Mouse (Mus musculus): Measurements from ENCODE around the gene Mlh1.

Mlh1 gene

GRCm38 (mm10) chr9:111286468-111286867, 14.9 kb upstream of the Mlh1 start:
- in situ Hi-C loops (cut with MboI, MseI), result no loop called here

- in situ Hi-C loops (cut with MboI, MseI), result no loop called here
Observed at GRCm38 (mm10) chr9:111285676-111286075, 14.1 kb upstream of the Mlh1 start.

- in situ Hi-C loops (cut with MboI, MseI), result no loop called here
Observed at GRCm38 (mm10) chr9:111285061-111285460, 13.5 kb upstream of the Mlh1 start.

GRCm38 (mm10) chr9:111275156-111275555, 3.6 kb upstream of the Mlh1 start:
- in situ Hi-C loops (cut with MboI, MseI), result no loop called here

- in situ Hi-C loops (cut with MboI, MseI), result no loop called here
Observed at GRCm38 (mm10) chr9:111273958-111274357, 2.4 kb upstream of the Mlh1 start.

GRCm38 (mm10) chr9:111272996-111273785, 1.6 kb upstream of the Mlh1 start:
- in situ Hi-C loops (cut with MboI, MseI), result no loop called here

GRCm38 (mm10) chr9:111272356-111272755, 765 bp upstream of the Mlh1 start:
- in situ Hi-C loops (cut with MboI, MseI), result no loop called here

GRCm38 (mm10) chr9:111271056-111271433, 546 bp downstream of the Mlh1 start:
- in situ Hi-C loops (cut with MboI, MseI), result no loop called here

GRCm38 (mm10) chr9:111270606-111271005, 985 bp downstream of the Mlh1 start:
- in situ Hi-C loops (cut with MboI, MseI), result no loop called here

GRCm38 (mm10) chr9:111267998-111268397, 3.6 kb downstream of the Mlh1 start:
- in situ Hi-C loops (cut with MboI, MseI), result no loop called here

GRCm38 (mm10) chr9:111261356-111261755, 10.2 kb downstream of the Mlh1 start:
- in situ Hi-C loops (cut with MboI, MseI), result no loop called here

GRCm38 (mm10) chr9:111260360-111260985, 11.1 kb downstream of the Mlh1 start:
- in situ Hi-C loops (cut with MboI, MseI), result no loop called here

- in situ Hi-C loops (cut with MboI, MseI), result no loop called here
Observed at GRCm38 (mm10) chr9:111252161-111252869, 19.3 kb downstream of the Mlh1 start.

GRCm38 (mm10) chr9:111247682-111248246, 23.8 kb downstream of the Mlh1 start:
- in situ Hi-C loops (cut with MboI, MseI), result no loop called here

- in situ Hi-C loops (cut with MboI, MseI), result no loop called here
Observed at GRCm38 (mm10) chr9:111245546-111245945, 26.0 kb downstream of the Mlh1 start.

GRCm38 (mm10) chr9:111243384-111243783, 28.2 kb downstream of the Mlh1 start:
- in situ Hi-C loops (cut with MboI, MseI), result no loop called here

- in situ Hi-C loops (cut with MboI, MseI), result no loop called here
Observed at GRCm38 (mm10) chr9:111239821-111240220, 31.8 kb downstream of the Mlh1 start.

- in situ Hi-C loops (cut with MboI, MseI), result no loop called here
Observed at GRCm38 (mm10) chr9:111237726-111238125, 33.9 kb downstream of the Mlh1 start.

GRCm38 (mm10) chr9:111234701-111235100, 36.9 kb downstream of the Mlh1 start:
- in situ Hi-C loops (cut with MboI, MseI), result no loop called here

GRCm38 (mm10) chr9:111228446-111228845, 43.1 kb downstream of the Mlh1 start:
- in situ Hi-C loops (cut with MboI, MseI), result no loop called here

- in situ Hi-C loops (cut with MboI, MseI), result no loop called here
Observed at GRCm38 (mm10) chr9:111223406-111223805, 48.2 kb downstream of the Mlh1 start.

GRCm38 (mm10) chr9:111221580-111221979, 50.0 kb downstream of the Mlh1 start:
- in situ Hi-C loops (cut with MboI, MseI), result no loop called here

Measured in T-helper 2 cell (primary cell).